Mouse (Mus musculus) ZHBTc4 (cell line): ENCODE data around the gene Dennd6b.

ENCODE experiments used
- DNase-seq: peaks from one replicate; pipeline ENCODE4 v3.0.0-alpha.2; 2011; ENCODE audit warnings: low read depth, low spot score

Gene Dennd6b

GRCm38 (mm10) chr15:89181561-89182270 lies 14.6 kb downstream of the Dennd6b start:
- DNase-seq: no peak

GRCm38 (mm10) chr15:89180571-89181229 lies 15.6 kb downstream of the Dennd6b start, which contains the start of gene Plxnb2:
TSS of gene Plxnb2 (minus strand) at chr15:89180788.
- peak; percentile 94 for DNase-seq

GRCm38 (mm10) chr15:89180081-89180541 lies 16.2 kb downstream of the Dennd6b start:
- DNase-seq: no peak

GRCm38 (mm10) chr15:89179630-89179964 lies 16.7 kb downstream of the Dennd6b start:
- no peak for DNase-seq

GRCm38 (mm10) chr15:89178954-89179629 lies 17.2 kb downstream of the Dennd6b start:
- DNase-seq: peak; percentile 97

GRCm38 (mm10) chr15:89178260-89178860 lies 17.9 kb downstream of the Dennd6b start:
- DNase-seq: no peak

GRCm38 (mm10) chr15:89177576-89178259 lies 18.6 kb downstream of the Dennd6b start:
- no peak for DNase-seq

- DNase-seq: peak; percentile 88
These were observed 19.2 kb downstream of the Dennd6b start for GRCm38 (mm10) chr15:89177121-89177520.

- no peak for DNase-seq
These were observed 20.7 kb downstream of the Dennd6b start for GRCm38 (mm10) chr15:89175411-89176155.

GRCm38 (mm10) chr15:89174889-89175339 lies 21.4 kb downstream of the Dennd6b start:
- no peak for DNase-seq

- peak; percentile 59 for DNase-seq
These were observed 22.4 kb downstream of the Dennd6b start for GRCm38 (mm10) chr15:89173906-89174214.

- DNase-seq: no peak
These were observed 23.0 kb downstream of the Dennd6b start for GRCm38 (mm10) chr15:89173024-89173905.

GRCm38 (mm10) chr15:89172276-89172935 lies 23.9 kb downstream of the Dennd6b start:
- no peak for DNase-seq

GRCm38 (mm10) chr15:89171526-89172051 lies 24.7 kb downstream of the Dennd6b start:
- no peak for DNase-seq

GRCm38 (mm10) chr15:89170102-89170501 lies 26.2 kb downstream of the Dennd6b start:
- no peak for DNase-seq

- peak; percentile 95 for DNase-seq
These were observed 26.9 kb downstream of the Dennd6b start for GRCm38 (mm10) chr15:89169431-89169830.

- no peak for DNase-seq
These were observed 27.4 kb downstream of the Dennd6b start for GRCm38 (mm10) chr15:89168922-89169321.

GRCm38 (mm10) chr15:89165478-89165877 lies 30.8 kb downstream of the Dennd6b start:
- no peak for DNase-seq

GRCm38 (mm10) chr15:89161397-89161796 lies 34.9 kb downstream of the Dennd6b start:
- DNase-seq: no peak
